Mouse (Mus musculus) retina, adult 2 months (tissue): Measurements from ENCODE around the gene Casp2.

Experiments
- DNase-seq: peaks from one replicate; pipeline ENCODE4 v3.0.0-alpha.2; 2012; ENCODE audit warnings: low read depth, low spot score

Casp2 gene

DNA sequence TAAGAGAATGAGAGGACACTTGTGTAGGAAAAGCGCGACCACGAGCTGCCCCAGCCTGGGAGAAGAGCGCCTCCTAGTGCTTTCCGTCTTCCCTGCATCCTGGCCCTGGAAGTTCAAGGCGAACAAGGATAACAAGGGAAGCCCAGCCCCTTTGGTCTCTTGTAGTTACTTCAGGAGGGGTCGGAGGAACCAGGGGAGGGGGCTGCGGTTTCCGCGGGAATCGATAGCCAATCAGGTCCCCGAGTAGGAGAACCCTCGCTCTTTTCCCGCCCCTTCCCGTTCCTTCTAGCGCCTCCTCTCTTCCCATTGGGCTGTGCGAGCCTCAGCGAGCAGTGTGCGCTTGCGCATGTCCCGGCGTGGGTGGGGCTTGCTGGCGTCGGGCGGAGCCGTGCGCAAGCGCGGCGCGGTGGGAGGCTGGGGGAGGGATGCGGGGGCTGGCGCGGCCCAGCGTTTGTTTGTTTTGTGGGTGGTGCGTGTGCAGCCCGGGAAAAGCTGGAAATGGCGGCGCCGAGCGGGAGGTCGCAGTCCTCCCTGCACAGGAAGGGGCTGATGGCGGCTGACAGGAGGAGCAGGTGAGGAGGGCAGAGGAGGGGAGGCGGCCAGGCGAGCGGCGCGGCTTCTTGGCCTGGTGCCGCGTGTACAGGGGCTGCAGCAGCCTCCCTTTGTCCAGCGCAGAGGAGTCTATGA, at the start of gene Casp2:
Gene Casp2 (plus strand): TSS at position 360 of the 687 bp plus-strand sequence.
- peak; percentile 95 for DNase-seq

GRCm38 (mm10) chr6:42215028-42215427, 49.8 kb upstream of the Casp2 start, which contains the start of gene Tas2r144:
Gene Tas2r144 (plus strand): TSS chr6:42215328.
- no peak for DNase-seq

- no peak for DNase-seq
These were observed 42.5 kb upstream of the Casp2 start for GRCm38 (mm10) chr6:42222286-42222685.

GRCm38 (mm10) chr6:42225046-42225445, 39.7 kb upstream of the Casp2 start:
- DNase-seq, result no peak

GRCm38 (mm10) chr6:42227240-42228101, 37.3 kb upstream of the Casp2 start:
- DNase-seq, result peak; percentile 38

- no peak for DNase-seq
These were observed 35.2 kb upstream of the Casp2 start for GRCm38 (mm10) chr6:42229610-42230009.

- DNase-seq, result no peak
These were observed 33.6 kb upstream of the Casp2 start for GRCm38 (mm10) chr6:42231191-42231590.

GRCm38 (mm10) chr6:42237276-42237805, 27.4 kb upstream of the Casp2 start:
- no peak for DNase-seq

- no peak for DNase-seq
These were observed 23.3 kb upstream of the Casp2 start for GRCm38 (mm10) chr6:42241311-42242045.

DNA sequence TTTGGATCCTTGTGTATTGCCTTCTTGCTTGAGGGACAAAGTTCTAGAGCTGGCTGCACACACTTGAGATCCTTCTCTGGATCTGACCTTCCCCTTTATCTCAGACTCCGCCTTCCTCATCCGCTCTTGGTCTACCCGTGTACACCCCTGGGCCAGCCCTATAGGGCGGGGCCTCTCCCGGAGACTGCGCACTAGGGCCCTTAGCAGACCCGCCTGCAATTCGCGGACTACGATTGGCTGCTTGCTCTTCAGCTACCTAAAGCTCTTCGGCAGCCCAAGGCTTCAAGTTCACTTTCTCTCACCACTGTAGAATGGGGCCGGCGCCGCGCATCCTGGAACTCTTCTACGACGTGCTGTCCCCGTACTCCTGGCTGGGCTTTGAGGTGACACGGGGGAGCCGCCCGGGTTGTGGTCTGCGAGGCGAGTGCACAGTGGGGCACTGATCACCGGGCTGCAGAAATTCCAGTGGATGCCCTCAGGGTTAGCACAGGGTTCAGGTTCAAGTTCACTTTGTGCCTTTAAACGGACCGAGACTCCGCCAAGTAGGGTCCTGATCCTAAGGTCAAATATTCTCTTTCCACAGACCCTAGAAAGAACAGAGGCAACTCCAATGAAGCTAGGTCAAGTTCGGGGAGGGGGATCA, 19.0 kb upstream of the Casp2 start, which contains the start of gene Gstk1:
Gene Gstk1 (plus strand): TSS at position 225 of the 643 bp plus-strand sequence.
- peak; percentile 77 for DNase-seq

- DNase-seq, result peak; percentile 42
These were observed 17.6 kb upstream of the Casp2 start for GRCm38 (mm10) chr6:42247173-42247572.

DNA sequence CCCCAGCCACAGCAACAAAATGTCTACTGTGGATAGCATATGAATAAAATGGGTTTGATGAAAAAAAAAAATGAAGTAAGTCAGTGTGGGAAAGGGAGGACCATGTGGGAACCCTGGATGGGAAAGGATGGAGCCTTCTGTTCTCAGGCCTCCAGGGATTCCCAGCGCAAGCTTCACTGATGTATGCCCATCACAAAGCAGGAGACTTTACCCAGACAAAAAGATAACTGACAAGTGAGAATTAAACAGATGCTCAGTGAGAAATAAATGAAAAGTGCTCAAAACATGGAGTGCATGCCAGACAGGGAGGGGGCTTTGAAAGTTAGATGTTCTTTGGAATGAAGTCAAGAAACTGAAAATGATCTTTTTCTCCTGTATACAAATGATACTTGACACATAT, 16.8 kb upstream of the Casp2 start:
- DNase-seq, result no peak

GRCm38 (mm10) chr6:42251791-42252190, 13.0 kb upstream of the Casp2 start:
- no peak for DNase-seq

GRCm38 (mm10) chr6:42253103-42253502, 11.7 kb upstream of the Casp2 start:
- DNase-seq, result no peak

DNA sequence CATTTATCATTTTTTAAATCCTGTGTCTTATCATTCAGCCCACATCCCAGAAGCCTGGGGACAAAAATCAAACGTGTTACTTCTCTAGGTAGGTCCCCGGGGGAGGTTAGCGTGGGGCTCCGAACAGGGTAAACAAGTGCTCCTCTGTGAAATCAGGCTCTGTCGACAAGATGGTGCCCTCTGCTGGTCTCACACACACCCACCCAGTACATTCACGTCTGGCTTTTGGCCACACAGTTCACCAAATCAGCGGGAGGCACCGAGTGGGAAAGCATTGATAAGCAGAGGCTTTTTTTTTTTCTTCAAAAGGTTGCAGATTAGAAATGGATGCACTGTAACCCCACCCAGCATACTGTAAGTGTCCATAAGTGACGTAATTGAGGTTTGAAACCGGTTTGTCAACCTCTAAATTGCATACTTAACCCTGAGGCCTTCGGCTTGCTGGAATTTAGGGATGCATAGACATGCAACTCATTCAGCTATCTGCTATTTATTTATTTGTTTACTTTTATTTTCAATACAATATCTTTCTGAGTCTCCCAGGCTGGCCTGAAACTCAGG, 7.4 kb upstream of the Casp2 start:
- no peak for DNase-seq

GRCm38 (mm10) chr6:42260430-42260829, 4.4 kb upstream of the Casp2 start:
- no peak for DNase-seq

GRCm38 (mm10) chr6:42261524-42262170, 3.1 kb upstream of the Casp2 start, which contains the start of gene Tmem139:
Gene Tmem139 (plus strand): TSS chr6:42261970.
- no peak for DNase-seq

- no peak for DNase-seq
These were observed 876 bp downstream of the Casp2 start for GRCm38 (mm10) chr6:42265391-42266330.

DNA sequence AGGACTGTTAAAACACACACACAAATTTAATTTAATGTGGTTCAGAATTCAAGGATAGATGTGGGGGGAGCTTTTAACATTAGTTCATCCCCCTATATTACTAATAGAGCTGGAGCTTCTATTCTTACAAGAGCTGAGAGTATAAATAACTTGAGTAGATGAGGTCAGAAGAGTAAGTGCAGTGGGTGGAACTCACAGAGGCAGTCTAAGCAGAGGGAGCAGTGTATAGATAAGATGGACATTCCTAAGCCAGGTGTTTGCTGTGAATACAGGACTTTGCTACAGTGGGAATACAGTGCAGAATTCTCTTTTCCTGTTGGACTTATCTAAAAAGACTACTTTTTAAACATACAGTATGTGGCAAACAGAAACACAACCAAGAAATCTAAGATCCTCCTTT, 6.0 kb downstream of the Casp2 start:
- DNase-seq, result no peak
